In the genomic region with DNA sequence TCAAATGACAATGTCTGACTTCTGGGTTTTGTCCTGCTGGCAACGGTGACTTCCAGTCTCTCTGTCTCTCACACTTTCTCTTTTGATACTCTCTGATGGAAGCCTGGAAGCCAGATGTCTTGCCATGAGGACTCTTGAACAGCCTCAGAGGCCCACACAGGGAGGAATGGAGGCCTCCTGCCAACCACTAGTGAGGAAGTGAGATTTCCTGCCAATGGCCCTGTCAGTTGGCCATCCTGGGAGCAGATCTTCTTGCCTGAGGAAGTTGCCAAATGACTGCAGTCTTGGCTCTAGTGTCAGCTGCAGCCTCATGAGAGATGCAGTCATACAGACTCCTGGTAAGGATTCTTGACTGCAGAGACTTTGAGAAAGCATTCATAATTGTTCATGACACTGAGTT, we compare ENCODE assay signal across 8 mouse cellular contexts.
DNase-seq lines count a peak whose midpoint lies in the region; TF ChIP-seq lines count a peak whose summit lies in the region.

No protein-coding gene starts in this region.

- intact Hi-C loops in heart, postnatal 10 days (cut with DNase I) = no loop called here

- no peak overlapping the region for H3K27ac ChIP-seq in kidney, adult 2 months (ENCODE audit: insufficient read depth, low read depth, low read length)
- peak overlapping the region; percentile 24 for H3K27ac ChIP-seq in macrophage

- no peaks in the 10 kb centered on the region for H3K36me3 ChIP-seq in kidney, adult 2 months (ENCODE audit: control insufficient read depth, insufficient read depth, low read length)
- H3K36me3 ChIP-seq in macrophage (ENCODE audit: inconsistent target) = no peaks in the 10 kb centered on the region

- H3K79me2 ChIP-seq in macrophage (ENCODE audit: inconsistent target) = no peaks in the 10 kb centered on the region

- TF ChIP-seq POLR2A in kidney, adult 2 months (IDR thresholded peaks at IDR 0.05; ENCODE audit: low read depth, low read length) = no peak

- DNase-seq in kidney, adult 2 months = peak; percentile 15
- DNase-seq in kidney, adult 18-20 months = no peak
- DNase-seq in NIH3T3 (ENCODE audit: low read depth) = peak; percentile 83
- peak; percentile 34 to 50 for DNase-seq in cerebellum, adult 18-20 months
- DNase-seq in heart, postnatal 10 days = peak; percentile 84 to 88
- no peak for DNase-seq in thymus, postnatal 25 days
- no peak for DNase-seq in thymus, postnatal 4 days

- H3K27me3 ChIP-seq in kidney, adult 2 months (replicated peaks; ENCODE audit: control insufficient read depth, insufficient read depth, low read length) = no peaks in the 10 kb centered on the region

- H3K4me3 ChIP-seq in kidney, adult 2 months (ENCODE audit: insufficient read depth, low read depth, low read length) = no peak overlapping the region
- no peak overlapping the region for H3K4me3 ChIP-seq in macrophage (ENCODE audit: inconsistent target)

- no peaks in the 10 kb centered on the region for H3K4me1 ChIP-seq in kidney, adult 2 months (ENCODE audit: control insufficient read depth, insufficient read depth, low read length)

- TF ChIP-seq CTCF in kidney, adult 2 months (conservative IDR thresholded peaks at IDR 0.05; ENCODE audit: insufficient read depth, insufficient read length, low read depth, low read length) = no peak

- WGBS in kidney, adult 2 months = 50% methylated on average over 1 of the region's 1 CpGs
- WGBS in macrophage (ENCODE audit: missing documents) = 0% methylated on average over 1 of the region's 1 CpGs

Comparison
In these comparisons a context has a peak if more than half of its experiments do, and no peak if none do; other contexts are left out.
1. DNase-seq: peak in kidney, adult 2 months (single experiment), NIH3T3 (single experiment), cerebellum, adult 18-20 months (2 of 2) and heart, postnatal 10 days (2 of 2); none in kidney, adult 18-20 months (single experiment), thymus, postnatal 25 days (single experiment) and thymus, postnatal 4 days (single experiment).